Mouse (Mus musculus) myocyte (in vitro differentiated cells): Measurements from ENCODE around the gene Gm20696.

Experiments used
- E2F4 ChIP-seq: IDR thresholded peaks from one replicate; pipeline ENCODE4 v1.6.1; 2011; ENCODE audit warnings: mild to moderate bottlenecking, control low read depth, moderate library complexity; ENCODE audit not compliant: insufficient read depth
- MAX ChIP-seq: IDR thresholded peaks from one replicate; pipeline ENCODE4 v1.6.1; 2011; ENCODE audit warnings: low read depth, mild to moderate bottlenecking, control low read depth
- MYOG ChIP-seq, 3 experiments: IDR thresholded peaks; one replicate each; pipeline ENCODE4 v1.6.1; 2011; ENCODE audit warnings: control low read depth in 2 of 3, low read depth in 2 of 3, mild to moderate bottlenecking in 2 of 3; ENCODE audit not compliant: insufficient read length in 2 of 3, control insufficient read depth in 1 of 3, insufficient read depth in 1 of 3
- POLR2A ChIP-seq: IDR thresholded peaks from one replicate; pipeline ENCODE4 v1.6.1; 2011; ENCODE audit warnings: low read depth, mild to moderate bottlenecking, control low read depth, moderate library complexity; ENCODE audit not compliant: insufficient read length

DNA sequence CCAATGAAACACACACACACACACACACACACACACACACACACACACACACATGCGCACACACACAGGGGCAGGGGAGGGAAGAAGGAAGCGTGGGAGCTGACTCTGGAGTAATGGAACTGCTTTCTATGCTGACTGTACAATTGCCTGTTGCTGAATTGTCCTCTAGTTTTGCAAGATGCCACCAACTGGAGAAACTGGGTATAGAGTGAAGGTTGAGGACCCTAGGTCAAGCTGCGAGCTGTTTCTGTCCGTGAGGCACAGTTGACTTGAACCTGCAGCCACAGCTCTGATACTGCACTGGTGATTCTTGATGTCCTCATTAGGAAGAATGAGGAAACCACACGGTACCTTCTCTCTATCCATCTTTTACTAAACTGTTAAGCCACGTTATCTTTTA, 49.3 kb upstream of the Gm20696 start:
- no peak for TF ChIP-seq MAX
- no peak for TF ChIP-seq POLR2A
- TF ChIP-seq E2F4: no peak
- TF ChIP-seq MYOG (IDR thresholded peaks at IDR 0.05; ENCODE audit: control insufficient read depth in 1 of 3, insufficient read depth in 1 of 3, insufficient read length in 2 of 3, low read depth in 2 of 3): no peak
